Comparison of ENCODE assay signal across 9 mouse cellular contexts in the genomic region with DNA sequence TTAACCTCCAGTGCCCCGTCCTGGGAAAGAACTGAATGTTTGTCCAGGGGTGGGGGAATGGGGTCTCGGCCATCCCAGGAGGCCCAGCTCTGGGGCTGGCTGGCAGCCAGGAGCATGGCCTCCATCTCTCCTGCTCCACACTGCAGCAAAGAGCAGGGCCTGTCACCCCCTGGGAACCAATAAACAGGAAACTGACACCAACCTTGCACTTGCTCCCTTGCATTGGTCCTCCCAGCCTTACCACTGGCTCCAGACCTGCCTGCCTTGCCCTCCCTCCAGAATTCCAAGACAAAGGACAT. TPM values are rescaled to one million over a fixed set of nuclear protein-coding genes. Genes with fewer than 3 reads are reported as not detected.
A peak's percentile ranks its signal among the peaks of the same experiment; 100 is the strongest.
DNase-seq lines count a peak whose midpoint lies in the region; ATAC-seq and TF ChIP-seq lines count a peak whose summit lies in the region.
"Had no signal": no experiment of that assay in that cellular context is flagged by ENCODE, and none has a peak within 500 bp of the region (broad histone marks: within the 10 kb centered on the region; RNA-seq: fewer than 3 reads in every experiment).

No protein-coding gene starts in this region.

- TF ChIP-seq CTCF in lung, embryonic 14.5 days (IDR thresholded peaks at IDR 0.05; ENCODE audit: low read depth), result no peak
- TF ChIP-seq CTCF in lung, adult 2 months (IDR thresholded peaks at IDR 0.05; ENCODE audit: insufficient read depth, low read length), result no peak
- no peak for TF ChIP-seq CTCF in heart, postnatal 0 days (IDR thresholded peaks at IDR 0.05; ENCODE audit: low read depth)
- no peak for TF ChIP-seq CTCF in testis, adult 2 months (IDR thresholded peaks at IDR 0.05; ENCODE audit: control insufficient read depth, insufficient read depth, insufficient replicate concordance, low read depth, low read length)

- H3K9ac ChIP-seq in lung, embryonic 14.5 days, result peak overlapping the region; percentile 14; the same call in 1 of the 2 replicates
- H3K9ac ChIP-seq in heart, postnatal 0 days (replicated peaks; ENCODE audit: low read depth, low read length), result no peak overlapping the region
- H3K9ac ChIP-seq in limb, embryonic 13.5 days, result no peak overlapping the region; the same call in 1 of the 2 replicates

- H3K27me3 ChIP-seq in lung, embryonic 14.5 days (ENCODE audit: insufficient read depth, low read length), result no peaks in the 10 kb centered on the region
- no peaks in the 10 kb centered on the region for H3K27me3 ChIP-seq in heart, postnatal 0 days (ENCODE audit: control insufficient read depth, insufficient read depth, low read length)
- no peaks in the 10 kb centered on the region for H3K27me3 ChIP-seq in limb, embryonic 13.5 days
- no peaks in the 10 kb centered on the region for H3K27me3 ChIP-seq in testis, adult 2 months (ENCODE audit: control insufficient read depth, insufficient read depth, low read length)

- TF ChIP-seq EP300 in heart, postnatal 0 days (IDR thresholded peaks at IDR 0.05; ENCODE audit: low read depth), result no peak

- WGBS in lung, embryonic 14.5 days, result 0% methylated on average over 2 of the region's 2 CpGs
- 32% methylated on average over 2 of the region's 2 CpGs for WGBS in lung, adult 2 months
- 8% methylated on average over 2 of the region's 2 CpGs for WGBS in heart, postnatal 0 days
- 9% methylated on average over 2 of the region's 2 CpGs for WGBS in limb, embryonic 13.5 days

- H3K36me3 ChIP-seq in lung, embryonic 14.5 days (ENCODE audit: insufficient read depth), result peaks cover 80% of the 10 kb centered on the region
- peaks cover 13% of the 10 kb centered on the region; the same call in 1 of the 2 replicates for H3K36me3 ChIP-seq in heart, postnatal 0 days (replicated peaks; ENCODE audit: control insufficient read depth, insufficient read depth, low read length)
- peaks cover 74% of the 10 kb centered on the region for H3K36me3 ChIP-seq in limb, embryonic 13.5 days
- no peaks in the 10 kb centered on the region for H3K36me3 ChIP-seq in testis, adult 2 months (ENCODE audit: control insufficient read depth, insufficient read depth, low read length)
- H3K36me3 ChIP-seq: G1E had no signal

- peaks cover 61% of the 10 kb centered on the region for H3K4me1 ChIP-seq in lung, embryonic 14.5 days (ENCODE audit: insufficient read depth)
- H3K4me1 ChIP-seq in lung, adult 2 months (ENCODE audit: control insufficient read depth, insufficient read depth, low read length), result peaks cover 2% of the 10 kb centered on the region; the same call in 1 of the 2 replicates
- H3K4me1 ChIP-seq in heart, postnatal 0 days (ENCODE audit: control insufficient read depth, insufficient read depth), result peaks cover 63% of the 10 kb centered on the region
- H3K4me1 ChIP-seq in limb, embryonic 13.5 days, result peaks cover 98% of the 10 kb centered on the region
- H3K4me1 ChIP-seq in testis, adult 2 months (ENCODE audit: control insufficient read depth, insufficient read depth, low read length), result peaks cover 3% of the 10 kb centered on the region; the same call in 1 of the 2 replicates

- no peak for TF ChIP-seq POLR2A in lung, adult 2 months (IDR thresholded peaks at IDR 0.05; ENCODE audit: borderline replicate concordance, extremely low read depth, low read depth, low read length)
- no peak for TF ChIP-seq POLR2A in testis, adult 2 months (IDR thresholded peaks at IDR 0.05; ENCODE audit: control insufficient read depth, low read depth, low read length)

- peak; percentile 74 for ATAC-seq in lung, embryonic 14.5 days (ENCODE audit: insufficient read depth)
- ATAC-seq in heart, postnatal 0 days (ENCODE audit: insufficient read depth, low read depth), result peak; percentile 18; the same call in 1 of the 2 replicates
- ATAC-seq in limb, embryonic 13.5 days (ENCODE audit: low FRiP score, low read depth), result peak; percentile 42; the same call in 1 of the 2 replicates

- peak overlapping the region; percentile 86 for H3K27ac ChIP-seq in lung, embryonic 14.5 days (ENCODE audit: low read depth)
- H3K27ac ChIP-seq in heart, postnatal 0 days (ENCODE audit: low read depth), result peak overlapping the region; percentile 71
- peak overlapping the region; percentile 59; the same call in 1 of the 2 replicates for H3K27ac ChIP-seq in limb, embryonic 13.5 days
- 0 out of 2 replicates have a peak overlapping the region, but pooled peaks have one; percentile 15 for H3K27ac ChIP-seq in testis, adult 2 months (ENCODE audit: control insufficient read depth, insufficient read depth, low read depth, low read length)

- peak; percentile 88 for DNase-seq in lung, embryonic 14.5 days
- no peak for DNase-seq in lung, adult 2 months
- peak; percentile 8 for DNase-seq in heart, postnatal 0 days (ENCODE audit: low spot score)
- no peak for DNase-seq in c-Kit-positive CD71-positive TER-119-positive erythroid progenitor cells, embryonic 14.5 days (ENCODE audit: low spot score)
- no peak for DNase-seq in right cerebral cortex, postnatal 10 days (ENCODE audit: low spot score in 2 of 2)
- DNase-seq in adrenal gland, adult 18-20 months (ENCODE audit: low spot score in 2 of 2), result no peak

- no peaks in the 10 kb centered on the region for H3K9me3 ChIP-seq in lung, embryonic 14.5 days (ENCODE audit: low read depth, low read length)
- H3K9me3 ChIP-seq in heart, postnatal 0 days (replicated peaks; ENCODE audit: control insufficient read depth, low read length), result no peaks in the 10 kb centered on the region
- no peaks in the 10 kb centered on the region for H3K9me3 ChIP-seq in limb, embryonic 13.5 days
- H3K9me3 ChIP-seq: G1E had no signal

- H3K4me2 ChIP-seq in lung, embryonic 14.5 days, result peak overlapping the region; percentile 46
- no peak overlapping the region for H3K4me2 ChIP-seq in heart, postnatal 0 days (ENCODE audit: low read depth, low read length)
- H3K4me2 ChIP-seq in limb, embryonic 13.5 days (replicated peaks), result peak overlapping the region; percentile 23

- H3K4me3 ChIP-seq in lung, embryonic 14.5 days (ENCODE audit: low read depth, low read length), result no peak overlapping the region
- H3K4me3 ChIP-seq in lung, adult 2 months (replicated peaks; ENCODE audit: extremely low read depth, low read depth, low read length), result no peak overlapping the region
- H3K4me3 ChIP-seq in heart, postnatal 0 days (ENCODE audit: low read depth, low read length), result no peak overlapping the region
- H3K4me3 ChIP-seq in limb, embryonic 13.5 days, result no peak overlapping the region
- H3K4me3 ChIP-seq in testis, adult 2 months (ENCODE audit: control insufficient read depth, low read depth, low read length), result no peak overlapping the region

RNA-seq across cellular contexts. Expression of a gene that starts 12.1 kb away (rescaled TPM):
- 18.5 and 22.5 TPM in 2 replicates for polyA plus RNA-seq in lung, embryonic 14.5 days (2014; fragmentation: Nextera tagmentation; extraction: Ambion mirVana)
- 56.6 and 59.0 TPM in 2 replicates for polyA plus RNA-seq in lung, adult 2 months (2012; rRNA removed)
- total RNA-seq in heart, postnatal 0 days (2014; rRNA removed; ENCODE audit: low replicate concordance), result 28.4 and 42.3 TPM in 2 replicates
- polyA plus RNA-seq in heart, postnatal 0 days (2015; fragmentation: Nextera tagmentation; extraction: Ambion mirVana), result 2.6 and 2.8 TPM in 2 replicates
- 7.9 and 8.0 TPM in 2 replicates for polyA plus RNA-seq in limb, embryonic 13.5 days (2015; fragmentation: Nextera tagmentation; extraction: Ambion mirVana)
- 2.8 and 3.0 TPM in 2 replicates for polyA plus RNA-seq in testis, adult 2 months (2012; rRNA removed)
- total RNA-seq in adrenal gland, adult 18-20 months (2021), result 10 to 100 TPM; 50.4 to 79.5 TPM

RNA-seq across cellular contexts. Expression of a gene that starts 54.7 kb away (rescaled TPM):
- 9.4 and 10.9 TPM in 2 replicates for polyA plus RNA-seq in lung, embryonic 14.5 days (2014; fragmentation: Nextera tagmentation; extraction: Ambion mirVana)
- 59.1 and 61.6 TPM in 2 replicates for polyA plus RNA-seq in lung, adult 2 months (2012; rRNA removed)
- 1.0 and 4.5 TPM in 2 replicates for total RNA-seq in heart, postnatal 0 days (2014; rRNA removed; ENCODE audit: low replicate concordance)
- 3.5 and 3.9 TPM in 2 replicates for polyA plus RNA-seq in heart, postnatal 0 days (2015; fragmentation: Nextera tagmentation; extraction: Ambion mirVana)
- polyA plus RNA-seq in limb, embryonic 13.5 days (2015; fragmentation: Nextera tagmentation; extraction: Ambion mirVana), result 4.7 and 5.6 TPM in 2 replicates
- 2.1 and 2.9 TPM in 2 replicates for polyA plus RNA-seq in testis, adult 2 months (2012; rRNA removed)
- total RNA-seq in adrenal gland, adult 18-20 months (2021), result 1 to 10 TPM; 3.1 to 5.4 TPM

RNA-seq across cellular contexts. Expression of a gene that starts 56.5 kb away (rescaled TPM):
- polyA plus RNA-seq in lung, embryonic 14.5 days (2014; fragmentation: Nextera tagmentation; extraction: Ambion mirVana), result 3.8 and 4.1 TPM in 2 replicates
- polyA plus RNA-seq in lung, adult 2 months (2012; rRNA removed), result 13.1 and 20.0 TPM in 2 replicates
- 5.1 and 5.9 TPM in 2 replicates for total RNA-seq in heart, postnatal 0 days (2014; rRNA removed; ENCODE audit: low replicate concordance)
- polyA plus RNA-seq in heart, postnatal 0 days (2015; fragmentation: Nextera tagmentation; extraction: Ambion mirVana), result 1.8 and 2.3 TPM in 2 replicates
- polyA plus RNA-seq in limb, embryonic 13.5 days (2015; fragmentation: Nextera tagmentation; extraction: Ambion mirVana), result 3.6 and 4.3 TPM in 2 replicates
- polyA plus RNA-seq in testis, adult 2 months (2012; rRNA removed), result 3.1 and 4.8 TPM in 2 replicates
- total RNA-seq in adrenal gland, adult 18-20 months (2021), result 1 to 10 TPM; 2.1 to 3.5 TPM

Comparison
In these comparisons a context has a peak if more than half of its experiments do, and no peak if none do; other contexts are left out.
1. DNase-seq: peak in lung, embryonic 14.5 days (single experiment) and heart, postnatal 0 days (single experiment); none in lung, adult 2 months (single experiment), c-Kit-positive CD71-positive TER-119-positive erythroid progenitor cells, embryonic 14.5 days (single experiment), right cerebral cortex, postnatal 10 days (0 of 2) and adrenal gland, adult 18-20 months (0 of 2).
2. ATAC-seq: peak in every context shown above with its lines; median percentile 74 in lung, embryonic 14.5 days; 42 in limb, embryonic 13.5 days; 18 in heart, postnatal 0 days.
3. H3K27ac ChIP-seq: peak in every context shown above with its lines; median percentile 86 in lung, embryonic 14.5 days; 71 in heart, postnatal 0 days; 59 in limb, embryonic 13.5 days; 15 in testis, adult 2 months.